Mouse (Mus musculus): Measurements from ENCODE around the gene Klc2. TPM values are rescaled to one million over a fixed set of nuclear protein-coding genes. Genes with fewer than 3 reads are reported as not detected.

The Klc2 gene
- polyA plus RNA-seq, 1 experiment = 54.9 TPM

DNA sequence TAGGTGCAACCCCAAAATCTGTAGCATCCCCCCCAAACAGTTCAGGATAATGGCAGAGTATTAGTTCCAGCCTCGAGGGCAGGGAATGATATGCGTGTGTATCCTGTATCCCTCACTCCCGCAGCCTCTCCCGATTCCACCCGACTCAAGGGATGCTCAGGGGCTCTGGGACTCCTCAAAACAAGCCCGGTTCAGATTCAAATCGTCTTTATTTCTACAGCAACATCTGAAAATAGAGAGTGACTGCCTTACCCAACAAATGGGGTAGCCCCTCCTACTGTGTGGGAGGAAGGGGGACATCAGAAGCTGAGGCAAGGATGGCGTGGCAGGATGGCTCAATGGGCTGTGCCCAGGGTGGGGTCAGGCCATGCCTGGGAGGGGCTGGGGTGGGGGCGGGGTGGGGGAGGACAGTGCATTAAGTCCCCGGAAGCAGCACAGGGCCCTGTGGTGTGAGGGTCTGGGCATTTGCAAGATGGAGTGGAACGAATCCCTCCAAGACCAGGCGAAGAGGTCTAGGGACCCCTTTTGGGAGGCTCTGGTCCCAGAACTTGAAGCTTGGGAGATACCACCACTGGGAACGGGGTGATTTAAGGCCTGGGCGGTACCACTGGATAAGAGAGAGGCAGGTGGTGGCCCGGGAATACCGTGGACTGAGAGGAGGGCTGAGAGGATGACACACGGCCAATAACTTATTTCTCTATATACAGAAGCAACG is 10.6 kb downstream of the Klc2 start:
- H3K4me1 ChIP-seq (replicated peaks; ENCODE audit: control insufficient read depth, insufficient read depth, low read length) = peaks cover 7% of the 10 kb centered on the region
- H3K27me3 ChIP-seq (ENCODE audit: control insufficient read depth, insufficient read depth, low read length) = no peaks in the 10 kb centered on the region
- DNase-seq = no peak
- H3K4me3 ChIP-seq (ENCODE audit: control insufficient read depth, insufficient read depth, low read length) = no peak overlapping the region
- no peak for TF ChIP-seq POLR2A (IDR thresholded peaks at IDR 0.05; ENCODE audit: control insufficient read depth, extremely low read depth, insufficient read depth, low read length, poor library complexity)
- TF ChIP-seq CTCF (IDR thresholded peaks at IDR 0.05; ENCODE audit: borderline replicate concordance, control insufficient read depth, extremely low read depth, insufficient read depth, low read length, poor library complexity) = no peak
- H3K36me3 ChIP-seq (ENCODE audit: control insufficient read depth, insufficient read depth, low read length) = peaks cover 12% of the 10 kb centered on the region
- no peak overlapping the region for H3K27ac ChIP-seq (ENCODE audit: control insufficient read depth, insufficient read depth, low read length)
- WGBS = 92% methylated on average over 18 of the region's 18 CpGs

DNA sequence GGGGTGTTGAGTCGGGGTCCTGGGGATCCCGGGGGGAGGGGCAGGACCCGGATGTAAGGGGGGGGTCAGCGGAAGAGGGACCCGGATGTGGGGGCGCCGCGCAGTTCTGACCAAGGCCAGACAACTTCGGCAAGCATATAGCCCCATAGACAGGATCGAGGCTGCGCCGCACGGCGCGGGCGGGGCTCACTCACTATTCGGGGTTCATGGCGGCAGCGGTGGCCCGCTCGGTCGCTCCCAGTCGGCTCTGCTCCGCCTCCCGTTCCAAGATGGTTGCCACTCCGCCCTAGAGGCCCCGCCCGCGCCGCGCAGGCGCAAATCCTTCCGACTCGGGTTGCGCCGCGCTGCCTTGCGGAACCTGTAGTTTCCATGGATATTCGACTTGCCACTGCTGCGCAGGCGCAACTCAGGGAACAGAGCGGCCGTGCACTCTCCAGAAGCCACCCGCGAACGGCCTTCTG is 11.6 kb downstream of the Klc2 start, which contains the start of gene Rab1b:
Gene Rab1b (minus strand): TSS at position 342 of the 461 bp plus-strand sequence.
- no peak for TF ChIP-seq CTCF (IDR thresholded peaks at IDR 0.05; ENCODE audit: borderline replicate concordance, control insufficient read depth, extremely low read depth, insufficient read depth, low read length, poor library complexity)
- TF ChIP-seq POLR2A (IDR thresholded peaks at IDR 0.05; ENCODE audit: control insufficient read depth, extremely low read depth, insufficient read depth, low read length, poor library complexity) = no peak; the same call in 1 of the 2 replicates
- peaks cover 7% of the 10 kb centered on the region for H3K4me1 ChIP-seq (replicated peaks; ENCODE audit: control insufficient read depth, insufficient read depth, low read length)
- no peaks in the 10 kb centered on the region for H3K27me3 ChIP-seq (ENCODE audit: control insufficient read depth, insufficient read depth, low read length)
- peak within 1 kb of the TSS; percentile 76 for H3K4me3 ChIP-seq (ENCODE audit: control insufficient read depth, insufficient read depth, low read length)
- peak; percentile 97 for DNase-seq
- 1% methylated on average over 45 of the region's 46 CpGs for whole genome bisulfite sequencing
- peaks cover 16% of the 10 kb centered on the region for H3K36me3 ChIP-seq (ENCODE audit: control insufficient read depth, insufficient read depth, low read length)
- H3K27ac ChIP-seq (ENCODE audit: control insufficient read depth, insufficient read depth, low read length) = peak within 1 kb of the TSS; percentile 81

DNA sequence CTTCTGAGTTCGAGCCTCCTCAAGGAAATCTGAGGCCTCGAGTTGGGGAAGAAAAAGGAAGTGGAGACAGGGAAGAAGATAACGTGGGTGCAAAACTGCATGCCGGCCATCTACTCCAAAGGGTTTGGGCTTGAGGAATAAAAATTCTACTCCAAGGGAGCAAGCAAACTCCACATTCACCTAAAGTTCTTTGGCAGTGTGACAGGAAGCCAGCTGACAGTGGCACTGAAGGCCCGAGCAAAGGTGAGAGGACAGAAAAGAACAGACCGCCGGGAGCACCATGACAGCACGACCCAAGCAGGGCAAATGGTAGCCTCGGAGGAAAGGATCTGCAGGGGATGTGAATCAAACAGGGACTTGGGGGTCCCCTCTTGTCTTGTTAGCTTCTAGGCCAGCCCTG is 12.3 kb downstream of the Klc2 start:
- H3K27me3 ChIP-seq (ENCODE audit: control insufficient read depth, insufficient read depth, low read length) = no peaks in the 10 kb centered on the region
- DNase-seq = no peak
- no peak for TF ChIP-seq CTCF (IDR thresholded peaks at IDR 0.05; ENCODE audit: borderline replicate concordance, control insufficient read depth, extremely low read depth, insufficient read depth, low read length, poor library complexity)
- TF ChIP-seq POLR2A (IDR thresholded peaks at IDR 0.05; ENCODE audit: control insufficient read depth, extremely low read depth, insufficient read depth, low read length, poor library complexity) = no peak
- H3K4me1 ChIP-seq (replicated peaks; ENCODE audit: control insufficient read depth, insufficient read depth, low read length) = peaks cover 7% of the 10 kb centered on the region
- WGBS = 2% methylated on average over 9 of the region's 9 CpGs
- H3K36me3 ChIP-seq (ENCODE audit: control insufficient read depth, insufficient read depth, low read length) = peaks cover 22% of the 10 kb centered on the region
- peak overlapping the region; percentile 81 for H3K27ac ChIP-seq (ENCODE audit: control insufficient read depth, insufficient read depth, low read length)
- peak overlapping the region; percentile 76 for H3K4me3 ChIP-seq (ENCODE audit: control insufficient read depth, insufficient read depth, low read length)

DNA sequence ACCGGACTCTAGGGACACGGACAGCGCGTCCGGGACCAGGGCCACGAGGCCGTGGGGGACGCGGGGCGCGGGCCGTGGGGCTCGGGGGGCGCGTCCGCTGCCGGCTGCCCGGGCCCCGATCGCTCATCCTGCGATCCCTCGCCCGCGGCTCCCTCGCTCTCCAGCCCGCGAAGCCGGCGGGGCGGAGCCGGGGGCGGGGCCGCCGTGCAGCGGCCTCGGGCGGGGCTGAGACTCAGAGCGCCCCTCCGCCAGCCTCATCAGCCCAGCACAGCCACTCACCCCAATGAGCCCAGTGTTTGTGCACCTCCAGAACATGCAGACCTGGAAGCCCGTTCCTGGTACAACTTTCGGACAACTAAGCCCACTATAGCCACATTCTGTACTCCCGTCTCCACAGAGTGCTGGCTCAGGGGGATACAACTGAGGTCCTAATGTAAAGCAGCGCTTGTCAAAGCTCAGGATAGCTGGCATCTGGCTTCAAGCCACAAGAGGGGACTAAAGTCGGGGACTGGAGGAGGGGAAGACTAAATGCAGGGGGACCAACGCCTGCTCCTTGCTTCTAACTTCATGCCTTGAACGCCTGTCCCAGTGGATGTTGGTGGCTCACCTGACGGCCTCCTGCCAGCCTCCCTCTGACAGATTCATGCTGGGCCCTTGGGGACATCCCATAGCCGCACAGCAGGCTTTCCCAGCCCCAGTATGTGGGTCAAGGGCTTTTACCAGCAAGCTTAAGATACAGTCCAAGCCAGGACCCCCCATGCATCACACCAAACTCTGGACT is 19.8 kb downstream of the Klc2 start, which contains the start of gene Cnih2:
Gene Cnih2 (minus strand): TSS at position 159 of the 781 bp plus-strand sequence.
- peak within 1 kb of the TSS; percentile 24 for H3K4me3 ChIP-seq (ENCODE audit: control insufficient read depth, insufficient read depth, low read length)
- H3K27me3 ChIP-seq (ENCODE audit: control insufficient read depth, insufficient read depth, low read length) = no peaks in the 10 kb centered on the region; the same call in 1 of the 2 replicates
- no peak within 1 kb of the TSS for H3K27ac ChIP-seq (ENCODE audit: control insufficient read depth, insufficient read depth, low read length)
- H3K4me1 ChIP-seq (replicated peaks; ENCODE audit: control insufficient read depth, insufficient read depth, low read length) = peaks cover 10% of the 10 kb centered on the region
- WGBS = 11% methylated on average over 48 of the region's 48 CpGs
- TF ChIP-seq CTCF (IDR thresholded peaks at IDR 0.05; ENCODE audit: borderline replicate concordance, control insufficient read depth, extremely low read depth, insufficient read depth, low read length, poor library complexity) (no peak), POLR2A (IDR thresholded peaks at IDR 0.05; ENCODE audit: control insufficient read depth, extremely low read depth, insufficient read depth, low read length, poor library complexity) (no peak)
- peaks cover 29% of the 10 kb centered on the region for H3K36me3 ChIP-seq (ENCODE audit: control insufficient read depth, insufficient read depth, low read length)
- peak; percentile 70 for DNase-seq

DNA sequence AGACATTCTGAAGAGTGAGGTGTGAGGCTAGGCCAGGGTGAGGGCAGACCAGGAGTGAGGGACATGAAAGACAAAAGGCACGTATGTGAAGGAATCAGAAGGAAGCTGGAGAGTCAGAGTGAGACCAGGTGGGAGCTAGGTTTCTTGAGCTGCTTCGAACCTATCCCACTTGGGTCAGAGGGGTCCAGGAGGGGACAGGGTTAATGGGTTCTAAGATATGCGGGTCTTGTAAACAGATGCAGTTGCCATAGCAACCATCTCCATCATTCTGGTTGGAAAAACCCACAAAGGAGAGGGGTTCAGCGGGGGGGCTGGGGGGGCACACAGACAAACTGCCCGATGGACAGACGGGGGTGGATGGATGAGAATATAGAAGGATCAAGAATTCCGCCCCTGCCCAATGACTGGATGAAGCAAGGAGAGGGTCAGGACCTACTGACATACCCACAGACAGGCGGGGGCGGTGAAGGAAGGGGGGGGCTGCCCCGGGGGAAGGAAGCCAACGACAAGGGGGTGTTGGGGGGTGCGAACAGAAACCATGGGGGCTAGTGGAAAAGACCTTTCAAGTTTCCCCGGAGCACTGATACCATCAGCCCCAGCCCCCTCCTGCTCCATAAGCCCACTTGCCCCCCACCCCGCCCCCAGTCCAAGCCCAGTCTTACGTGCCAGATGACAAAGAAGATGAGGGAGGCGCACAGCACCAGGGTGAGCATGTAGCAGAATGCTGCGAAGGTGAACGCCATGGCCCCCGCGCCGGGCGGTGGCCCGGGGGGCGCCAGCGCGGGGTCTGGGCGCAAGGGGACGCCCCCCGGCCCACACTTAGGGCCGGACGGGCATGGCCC is 20.6 kb downstream of the Klc2 start:
- Histone ChIP-seq H3K36me3 (ENCODE audit: control insufficient read depth, insufficient read depth, low read length) (peaks cover 23% of the 10 kb centered on the region; the same call in 1 of the 2 replicates), H3K27me3 (ENCODE audit: control insufficient read depth, insufficient read depth, low read length) (no peaks in the 10 kb centered on the region; the same call in 1 of the 2 replicates), H3K4me1 (replicated peaks; ENCODE audit: control insufficient read depth, insufficient read depth, low read length) (peaks cover 10% of the 10 kb centered on the region), H3K27ac (ENCODE audit: control insufficient read depth, insufficient read depth, low read length) (no peak overlapping the region), H3K4me3 (ENCODE audit: control insufficient read depth, insufficient read depth, low read length) (peak overlapping the region; percentile 24)
- TF ChIP-seq CTCF (IDR thresholded peaks at IDR 0.05; ENCODE audit: borderline replicate concordance, control insufficient read depth, extremely low read depth, insufficient read depth, low read length, poor library complexity) = no peak
- no peak for TF ChIP-seq POLR2A (IDR thresholded peaks at IDR 0.05; ENCODE audit: control insufficient read depth, extremely low read depth, insufficient read depth, low read length, poor library complexity)
- 10% methylated on average over 31 of the region's 31 CpGs for WGBS
- no peak for DNase-seq

All from thymus, adult 2 months (tissue).